Mouse (Mus musculus): ENCODE data around the gene Opcml. TPM values are rescaled to one million over a fixed set of nuclear protein-coding genes. Genes with fewer than 3 reads are reported as not detected.

The Opcml gene
- total RNA-seq, 4 experiments from 2014 or later, result 0.80 to 2.2 (median 1.8) TPM

- no peak for DNase-seq
Observed at GRCm38 (mm10) chr9:28163946-28164345, 373.4 kb downstream of the Opcml start.

DNA sequence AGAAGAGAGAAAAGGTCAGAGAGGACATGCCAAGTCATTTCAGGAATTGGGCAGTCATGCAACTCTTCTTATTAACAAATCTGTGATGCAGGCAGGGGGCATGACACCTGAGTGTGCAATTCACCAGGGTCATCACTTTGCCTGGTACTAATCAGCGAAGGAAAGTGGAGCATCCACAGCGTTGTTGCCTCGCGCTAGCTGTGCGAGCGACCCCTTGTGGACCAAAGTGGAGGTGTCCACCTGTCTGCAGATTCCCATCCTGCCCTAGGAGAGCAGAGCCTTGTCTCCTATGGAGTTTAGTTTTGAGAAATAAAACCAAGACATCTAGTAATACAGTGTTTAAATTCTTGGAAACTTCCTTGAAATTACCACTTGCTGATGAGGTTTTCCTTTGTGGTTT is 381.3 kb downstream of the Opcml start:
- peak; percentile 8 for DNase-seq

DNA sequence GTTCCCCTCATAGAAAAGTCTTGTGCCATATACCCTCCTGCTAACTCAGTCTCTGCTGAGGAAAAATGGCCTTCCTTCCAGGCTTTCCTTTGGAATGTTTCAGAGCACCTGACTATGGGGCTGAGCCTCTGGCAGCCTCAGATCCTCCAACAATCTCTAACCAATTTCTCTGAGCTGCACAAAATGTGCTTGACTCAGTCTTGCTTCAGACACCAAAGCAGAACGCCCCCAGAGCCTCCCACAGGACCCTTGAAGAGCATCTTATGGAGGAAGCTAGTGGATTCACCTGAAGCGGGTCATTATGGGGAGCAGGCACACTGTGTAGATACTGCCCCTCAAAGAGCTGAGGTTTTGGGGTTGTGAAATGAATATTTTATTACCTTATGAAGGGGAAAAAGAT is 386.5 kb downstream of the Opcml start:
- no peak for DNase-seq

DNA sequence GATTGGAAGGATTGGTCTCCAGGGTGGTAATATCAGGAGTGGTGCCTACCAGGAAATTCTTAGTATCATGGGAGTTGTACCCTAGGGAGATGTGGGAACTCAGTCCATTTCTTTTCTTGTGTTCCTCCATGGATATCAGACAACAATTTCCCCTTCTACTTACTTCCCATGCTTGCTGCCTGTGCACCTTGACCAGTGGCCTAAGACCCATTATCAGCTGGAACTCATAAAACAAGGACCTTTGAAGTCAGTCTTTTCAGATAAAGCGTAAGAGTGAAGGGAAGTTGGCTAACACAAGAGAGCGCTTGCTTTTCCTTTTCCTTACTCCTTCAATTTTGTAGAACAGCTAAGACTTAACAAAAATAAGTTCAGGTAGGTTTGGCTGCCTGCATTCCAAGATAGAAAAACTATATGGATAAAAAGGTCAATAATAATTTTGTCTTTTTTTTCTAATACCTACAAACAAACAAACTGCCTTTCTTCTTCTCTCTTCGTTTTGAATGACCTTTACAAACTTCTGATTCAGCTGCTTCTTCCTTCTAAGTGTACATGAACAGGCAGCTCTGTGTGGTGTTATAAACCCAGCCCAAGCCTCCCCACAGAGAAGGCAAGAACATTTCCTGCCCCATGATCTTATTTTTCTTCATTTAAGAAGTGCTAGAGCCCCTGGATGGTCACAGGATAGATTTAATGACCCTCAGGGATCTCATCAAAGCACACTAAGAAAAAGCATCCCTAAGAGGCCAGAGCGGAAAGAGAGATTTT is 387.7 kb downstream of the Opcml start:
- no peak for DNase-seq

DNA sequence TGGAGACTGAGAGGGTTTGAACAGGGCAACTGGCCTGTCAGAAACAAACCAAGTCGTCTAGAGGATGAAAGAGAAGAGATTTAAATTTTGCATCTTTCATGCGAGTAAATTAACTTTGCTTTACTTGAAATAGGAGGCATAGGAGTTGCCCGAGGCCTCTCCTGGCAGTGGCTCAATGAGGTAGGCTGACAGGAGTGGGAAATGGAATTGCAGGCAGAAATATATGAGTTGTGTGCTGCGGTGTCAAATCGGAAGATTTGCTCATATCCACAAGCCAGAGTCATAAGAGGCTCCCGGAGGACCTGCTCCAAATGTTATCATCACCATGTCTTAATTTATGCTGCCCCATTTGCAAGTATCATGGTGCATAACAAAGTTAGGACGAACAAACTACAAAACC is 391.3 kb downstream of the Opcml start:
- DNase-seq, result no peak

DNA sequence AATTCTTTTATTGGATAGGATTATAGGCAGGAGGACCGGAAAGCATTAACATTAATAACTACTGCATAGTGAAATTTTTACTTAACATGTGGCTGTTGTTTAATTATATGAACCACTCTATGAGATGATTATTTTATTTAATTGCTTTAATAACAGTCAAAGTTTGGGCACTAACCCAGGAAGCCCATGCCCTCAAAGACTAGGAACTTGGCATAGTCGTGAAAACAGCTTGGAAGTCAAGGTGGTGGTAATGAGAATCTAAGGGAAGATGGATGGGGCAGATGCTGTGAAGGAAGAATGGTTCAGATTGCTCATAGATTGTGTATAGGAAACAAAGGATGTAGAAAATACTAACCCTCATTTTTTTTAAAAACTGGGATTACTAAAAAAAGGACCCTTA is 399.7 kb downstream of the Opcml start:
- DNase-seq, result no peak

- no peak for DNase-seq
Observed at GRCm38 (mm10) chr9:28190751-28191150, 400.2 kb downstream of the Opcml start.

DNA sequence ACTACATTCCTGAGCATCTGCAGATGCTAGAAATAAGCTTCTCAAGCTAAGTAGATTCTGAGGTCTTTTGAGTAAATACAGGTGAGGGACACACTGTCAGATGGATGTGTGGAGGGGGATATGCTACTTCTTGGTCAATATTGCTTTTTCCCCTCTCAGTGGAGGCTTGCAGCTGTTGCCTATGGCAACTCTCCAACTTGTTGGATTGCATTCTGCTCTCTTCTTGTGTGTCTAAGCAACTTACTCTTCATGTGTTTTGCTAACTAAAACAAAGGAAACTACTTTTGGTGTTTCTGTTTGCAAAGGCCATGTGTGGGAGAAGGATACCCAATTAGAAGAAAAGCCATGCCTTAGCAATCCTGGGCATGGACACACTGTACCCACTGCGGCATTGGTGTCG is 406.0 kb downstream of the Opcml start:
- DNase-seq, result no peak

GRCm38 (mm10) chr9:28197061-28197460 is 406.5 kb downstream of the Opcml start:
- DNase-seq, result no peak

DNA sequence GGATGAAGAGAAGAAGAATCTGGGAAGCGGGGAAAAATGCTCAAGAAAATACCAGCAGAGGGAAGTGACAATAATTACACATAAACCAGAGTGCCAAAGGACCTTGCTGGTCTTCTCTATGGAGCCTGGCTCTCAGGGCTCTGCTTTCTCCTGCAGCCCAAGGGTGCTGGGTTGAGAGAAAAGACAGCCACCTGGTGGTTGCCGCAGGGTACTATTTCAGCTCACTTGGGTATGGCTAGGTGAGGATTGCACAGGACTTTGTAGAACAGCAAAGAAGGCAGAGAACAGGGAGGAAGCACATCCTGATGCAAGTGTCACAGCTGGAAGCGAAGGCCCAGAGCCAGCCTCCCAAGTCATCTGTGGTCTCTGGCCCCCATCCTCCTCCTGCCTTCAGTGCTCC is 407.1 kb downstream of the Opcml start:
- peak; percentile 6 for DNase-seq

GRCm38 (mm10) chr9:28198106-28198694 is 407.6 kb downstream of the Opcml start:
- no peak for DNase-seq

GRCm38 (mm10) chr9:28207441-28207840 is 416.9 kb downstream of the Opcml start:
- no peak for DNase-seq

DNA sequence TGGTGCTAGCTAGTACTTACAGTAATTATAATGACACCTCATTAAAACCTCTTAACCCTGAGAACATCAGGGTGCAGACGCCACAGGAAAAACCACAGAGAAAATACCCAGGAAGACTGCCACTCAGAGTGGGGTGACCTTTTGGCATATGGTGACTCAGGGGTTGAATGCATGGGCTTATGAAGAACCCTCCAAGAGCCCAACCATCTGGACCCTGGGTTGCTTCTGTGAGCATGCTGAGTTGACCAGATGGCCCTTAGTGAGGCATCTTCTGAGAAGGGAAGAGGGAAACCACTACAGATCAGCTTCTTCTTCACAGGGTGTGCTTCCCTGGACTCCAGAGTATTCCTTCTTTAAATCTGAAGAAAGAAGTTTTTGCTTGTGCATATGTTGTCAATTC is 418.1 kb downstream of the Opcml start:
- no peak for DNase-seq

- DNase-seq, result no peak
Observed at GRCm38 (mm10) chr9:28211877-28212276, 421.3 kb downstream of the Opcml start.

DNA sequence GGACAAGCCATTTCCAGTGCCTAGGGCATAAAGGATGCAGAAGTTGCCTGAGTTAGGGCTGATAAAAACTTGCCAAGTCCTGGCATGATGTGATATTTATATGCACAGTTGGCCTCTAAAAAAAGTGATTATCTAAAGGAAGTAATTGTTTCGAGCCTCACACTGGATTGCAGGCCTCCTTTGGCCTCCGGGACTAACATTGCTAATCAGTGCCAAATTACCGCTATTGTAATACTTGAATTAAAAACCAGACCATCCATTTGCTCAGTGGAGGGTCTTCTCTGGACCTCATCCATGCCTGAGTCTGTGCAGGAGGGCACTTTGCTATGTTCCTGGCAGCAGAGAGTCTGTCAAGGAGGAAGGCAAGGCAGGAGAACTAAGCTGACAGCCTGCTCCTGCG is 423.3 kb downstream of the Opcml start:
- no peak for DNase-seq

DNA sequence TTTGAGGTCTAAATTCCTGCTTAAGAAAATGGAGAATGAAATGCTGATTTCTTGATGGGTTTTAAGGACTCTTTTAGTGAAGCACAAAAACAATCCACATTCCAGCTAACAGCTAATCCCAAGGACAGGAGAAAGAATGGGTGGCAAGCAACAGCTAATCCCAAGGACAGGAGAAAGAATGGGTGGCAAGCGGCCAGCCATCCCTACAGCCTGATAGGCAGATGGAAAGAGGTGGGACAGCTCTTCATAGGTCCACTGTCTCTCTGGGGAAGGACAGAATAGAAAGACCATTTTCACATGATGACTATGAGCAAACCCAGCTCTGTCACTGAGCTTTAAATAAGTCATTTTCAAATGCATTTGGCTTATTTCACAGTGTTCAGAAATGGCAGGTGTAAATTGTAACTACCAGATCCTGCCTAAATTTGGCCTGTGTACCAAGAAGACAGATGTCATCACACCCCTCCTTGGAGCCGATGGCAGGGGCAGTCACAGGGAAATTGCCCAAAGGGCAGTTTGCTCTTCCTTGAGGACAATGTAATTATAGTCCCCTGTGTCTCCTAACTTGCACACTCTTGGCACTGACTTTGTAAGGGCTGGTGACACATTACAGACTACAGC is 427.6 kb downstream of the Opcml start:
- DNase-seq, result no peak

DNA sequence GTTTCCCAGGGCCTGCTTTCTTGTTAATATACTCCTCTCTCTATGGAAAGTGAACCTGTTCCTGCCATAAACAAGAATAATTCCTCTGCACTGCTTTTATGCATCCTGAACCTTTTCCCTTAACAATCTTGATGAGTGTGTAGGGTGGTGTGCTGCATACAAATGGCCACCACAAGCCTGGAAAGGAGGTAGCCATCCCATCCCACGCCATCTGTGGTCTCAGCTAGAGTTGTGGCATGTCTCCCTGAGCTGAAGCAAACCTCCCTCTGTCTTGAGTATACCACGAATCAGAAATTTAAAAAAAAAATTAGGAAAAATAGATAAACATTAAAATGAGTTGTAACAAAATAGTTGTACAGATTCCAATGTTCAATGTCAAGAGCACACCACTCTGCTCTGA is 432.2 kb downstream of the Opcml start:
- no peak for DNase-seq

- DNase-seq, result no peak
Observed at GRCm38 (mm10) chr9:28225824-28226569, 435.4 kb downstream of the Opcml start.

DNA sequence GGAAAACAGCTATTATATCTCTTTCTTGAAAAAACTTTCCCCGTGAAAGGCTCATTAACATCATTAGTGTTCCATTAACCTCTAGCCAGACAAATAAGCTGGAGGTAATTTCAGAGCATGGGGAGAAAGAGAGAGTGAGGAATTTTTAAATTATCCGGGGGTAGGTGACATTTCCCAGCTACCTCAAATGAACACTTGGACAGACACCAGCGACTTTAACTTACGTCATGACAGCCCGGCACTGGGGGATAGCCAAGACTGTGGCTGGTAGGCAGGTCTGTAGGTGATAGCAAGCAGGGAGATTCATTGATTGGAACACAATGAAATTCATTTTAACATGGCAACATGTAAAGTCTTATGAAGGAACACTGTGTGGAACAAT is 436.0 kb downstream of the Opcml start:
- DNase-seq, result no peak

GRCm38 (mm10) chr9:28238450-28238849 is 447.9 kb downstream of the Opcml start:
- no peak for DNase-seq

- no peak for DNase-seq
Observed at GRCm38 (mm10) chr9:28247742-28248503, 457.3 kb downstream of the Opcml start.

DNA sequence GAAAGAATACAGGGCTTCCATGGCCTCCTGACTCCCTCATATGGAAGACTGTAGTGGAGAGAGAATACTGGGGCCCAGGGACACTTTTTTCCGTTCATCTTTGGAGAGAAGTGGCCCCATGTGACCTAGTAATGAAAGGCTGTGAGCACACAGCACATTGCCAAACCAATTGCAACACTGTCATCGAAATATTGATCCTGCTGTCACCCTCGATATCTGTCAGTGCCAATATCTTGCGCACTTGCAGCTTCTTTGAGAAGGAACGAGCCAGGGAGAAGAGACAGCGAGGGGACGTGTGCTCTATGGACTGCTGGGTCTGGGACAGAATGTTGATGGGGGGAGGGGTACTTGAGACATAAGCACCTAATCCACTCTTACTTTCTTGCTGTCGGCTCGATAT is 460.8 kb downstream of the Opcml start:
- DNase-seq, result no peak
